Mouse (Mus musculus) C2C12 (cell line): ENCODE data around the gene Adarb2. TPM values are rescaled to one million over a fixed set of nuclear protein-coding genes. Genes with fewer than 3 reads are reported as not detected.

Experiments used
- H3K27me3 ChIP-seq: one replicate; pipeline ENCODE4 v1.6.1; 2011; ENCODE audit not compliant: control insufficient read depth, insufficient read depth, insufficient read length
- H3K36me3 ChIP-seq: one replicate; pipeline ENCODE4 v1.6.1; 2011; ENCODE audit not compliant: control insufficient read depth, insufficient read depth
- H3K4me3 ChIP-seq: one replicate; pipeline ENCODE4 v1.5.1; 2011; ENCODE audit warnings: mild to moderate bottlenecking, control low read depth; ENCODE audit not compliant: poor library complexity, insufficient read depth, severe bottlenecking
- H3K79me2 ChIP-seq: one replicate; pipeline ENCODE4 v1.6.1; 2011; ENCODE audit not compliant: control insufficient read depth, insufficient read depth
- H3K79me3 ChIP-seq: one replicate; pipeline ENCODE4 v1.6.1; 2011; ENCODE audit warnings: low read depth, control low read depth
- H3ac ChIP-seq: one replicate; pipeline ENCODE3; 2011; ENCODE audit warnings: low read depth; ENCODE audit not compliant: control insufficient read depth, insufficient read length
- CEBPB ChIP-seq: IDR thresholded peaks from one replicate; pipeline ENCODE4 v1.6.1; 2011; ENCODE audit warnings: low read depth, mild to moderate bottlenecking, control low read depth, moderate library complexity
- CTCF ChIP-seq: IDR thresholded peaks from one replicate; pipeline ENCODE4 v1.5.1; 2011; ENCODE audit not compliant: control insufficient read depth, insufficient read depth, insufficient read length
- FOSL1 ChIP-seq: IDR thresholded peaks from one replicate; pipeline ENCODE4 v1.8.0; 2011; ENCODE audit warnings: mild to moderate bottlenecking, low read length; ENCODE audit not compliant: poor library complexity, insufficient read depth, severe bottlenecking
- MAX ChIP-seq: IDR thresholded peaks from one replicate; pipeline ENCODE4 v1.6.1; 2011; ENCODE audit warnings: mild to moderate bottlenecking, control low read depth
- MYOD1 ChIP-seq: IDR thresholded peaks from one replicate; pipeline ENCODE4 v1.6.1; 2011; ENCODE audit warnings: low read depth; ENCODE audit not compliant: control insufficient read depth, insufficient read length
- MYOG ChIP-seq: IDR thresholded peaks from one replicate; pipeline ENCODE4 v1.6.1; 2011; ENCODE audit not compliant: control insufficient read depth, insufficient read length; ENCODE audit errors: extremely low read depth
- USF1 ChIP-seq: IDR thresholded peaks from one replicate; pipeline ENCODE4 v1.6.1; 2011; ENCODE audit warnings: low read depth, mild to moderate bottlenecking, control low read depth, moderate library complexity
- polyA plus RNA-seq: library from polyadenylated mRNA; unstranded; fragments of >200 nt; fragmentation: generic; extraction: Trizol; gene quantifications from one replicate; pipeline ENCODE4 v1.2.1, GENCODE M21; 2012; ENCODE audit warnings: missing spikeins

Adarb2 gene
- polyA plus RNA-seq, 1 experiment = 0.01 TPM

GRCm38 (mm10) chr13:8785185-8785584, 582.5 kb downstream of the Adarb2 start:
- no peaks in the 10 kb centered on the region for H3K36me3 ChIP-seq
- H3K79me3 ChIP-seq = no peaks in the 10 kb centered on the region
- TF ChIP-seq CTCF = peak; percentile 6
- TF ChIP-seq FOSL1 = no peak
- peaks cover 12% of the 10 kb centered on the region for H3K27me3 ChIP-seq
- H3K79me2 ChIP-seq = no peaks in the 10 kb centered on the region
- no peak overlapping the region for H3ac ChIP-seq
- H3K4me3 ChIP-seq = no peak overlapping the region

GRCm38 (mm10) chr13:8793217-8793616, 590.6 kb downstream of the Adarb2 start:
- Histone ChIP-seq H3K79me3 (no peaks in the 10 kb centered on the region), H3K4me3 (no peak overlapping the region), H3K79me2 (no peaks in the 10 kb centered on the region), H3K36me3 (no peaks in the 10 kb centered on the region), H3ac (no peak overlapping the region), H3K27me3 (peaks cover under 1% of the 10 kb centered on the region)
- TF ChIP-seq CTCF (no peak), FOSL1 (no peak), MYOD1 (no peak), USF1 (no peak), CEBPB (no peak), MAX (no peak), MYOG (no peak)

GRCm38 (mm10) chr13:8800576-8800975, 597.9 kb downstream of the Adarb2 start:
- H3K79me3 ChIP-seq = no peaks in the 10 kb centered on the region
- H3K27me3 ChIP-seq = no peaks in the 10 kb centered on the region
- H3K36me3 ChIP-seq = peaks cover 7% of the 10 kb centered on the region
- H3ac ChIP-seq = no peak overlapping the region
- H3K4me3 ChIP-seq = no peak overlapping the region
- TF ChIP-seq MAX = no peak
- TF ChIP-seq CEBPB = no peak
- TF ChIP-seq USF1 = no peak
- no peak for TF ChIP-seq MYOD1
- TF ChIP-seq FOSL1 = no peak
- no peak for TF ChIP-seq MYOG
- no peak for TF ChIP-seq CTCF
- no peaks in the 10 kb centered on the region for H3K79me2 ChIP-seq

- Histone ChIP-seq H3K4me3 (no peak overlapping the region), H3K79me3 (no peaks in the 10 kb centered on the region), H3K36me3 (peaks cover 11% of the 10 kb centered on the region), H3K27me3 (no peaks in the 10 kb centered on the region), H3ac (no peak overlapping the region), H3K79me2 (no peaks in the 10 kb centered on the region)
- no peak for TF ChIP-seq MYOD1
- no peak for TF ChIP-seq FOSL1
- no peak for TF ChIP-seq MAX
- no peak for TF ChIP-seq CEBPB
- TF ChIP-seq USF1 = no peak
- no peak for TF ChIP-seq CTCF
- no peak for TF ChIP-seq MYOG
Measured at GRCm38 (mm10) chr13:8805931-8806330, 603.3 kb downstream of the Adarb2 start.
